Mouse (Mus musculus): ENCODE data around the gene Hfe2. TPM values are rescaled to one million over a fixed set of nuclear protein-coding genes. Genes with fewer than 3 reads are reported as not detected.
"Not testable (repeated sequence)": the region's sequence is repeated elsewhere in the genome, so short reads cannot be mapped to it uniquely, and the experiment has no call there.

Hfe2 gene
- total and polyA plus RNA-seq, 3 experiments = 0.11 to 0.23 TPM; not detected in 1

- not testable (repeated sequence) for DNase-seq
Measured at GRCm38 (mm10) chr3:96496620-96497275, 28.2 kb upstream of the Hfe2 start.

- peak; percentile 87 for DNase-seq
Measured at GRCm38 (mm10) chr3:96497451-96498028, 27.4 kb upstream of the Hfe2 start.

DNA sequence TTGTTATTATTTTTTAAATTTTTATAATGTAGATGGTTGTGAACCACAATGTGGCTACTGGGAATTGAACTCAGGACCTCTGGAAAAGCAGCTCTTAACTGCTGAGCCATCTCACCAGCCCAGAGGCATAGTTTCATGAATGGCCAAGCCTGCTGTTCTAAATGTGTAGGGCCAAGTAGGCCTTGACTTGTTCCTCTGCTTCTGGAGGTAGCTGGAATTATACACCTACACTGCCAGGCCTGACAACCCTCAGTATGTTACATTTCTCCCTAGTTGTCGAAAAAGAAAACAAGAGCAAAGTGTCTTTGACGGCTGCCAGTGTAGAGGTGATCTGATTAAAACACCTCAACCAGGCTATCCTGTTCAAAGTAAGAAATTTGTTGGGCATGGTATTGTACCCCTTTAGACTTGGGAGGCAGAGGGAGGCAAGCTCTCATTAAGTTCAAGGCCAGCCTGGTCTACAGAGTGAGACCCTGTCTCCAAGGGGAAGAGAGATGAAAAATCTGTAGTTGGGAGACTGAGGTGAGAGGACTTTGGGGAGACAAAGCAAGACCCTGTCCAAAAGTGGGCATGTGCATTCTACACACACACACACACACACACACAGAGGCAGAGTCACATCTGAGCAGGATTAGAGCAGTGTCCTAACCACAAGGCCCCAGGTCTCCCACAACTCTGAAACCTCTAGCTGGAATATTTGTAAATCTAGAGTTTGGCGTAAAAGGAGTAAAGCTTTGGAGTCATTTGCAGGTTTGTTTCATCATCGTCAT is 26.3 kb upstream of the Hfe2 start:
- no peak for DNase-seq

GRCm38 (mm10) chr3:96499481-96500288 is 25.3 kb upstream of the Hfe2 start:
- peak; percentile 85 for DNase-seq

DNA sequence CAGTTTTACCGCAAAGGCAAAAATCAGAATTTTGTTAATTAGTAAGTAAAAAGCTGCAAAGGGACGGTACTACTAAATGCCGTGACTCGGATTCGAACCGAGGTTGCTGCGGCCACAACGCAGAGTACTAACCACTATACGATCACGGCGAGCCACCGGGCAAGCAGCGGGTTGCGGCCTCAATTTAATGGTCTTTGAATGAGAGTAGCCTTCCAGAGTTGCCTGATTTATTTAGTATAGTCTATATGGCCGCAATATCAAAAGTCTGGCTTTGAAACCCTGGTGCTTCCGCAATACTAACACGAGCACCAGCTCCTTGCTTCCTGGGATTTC is 24.7 kb upstream of the Hfe2 start:
- peak; percentile 95 for DNase-seq

GRCm38 (mm10) chr3:96500691-96501265 is 24.2 kb upstream of the Hfe2 start:
- DNase-seq = peak; percentile 90

GRCm38 (mm10) chr3:96501391-96502115 is 23.4 kb upstream of the Hfe2 start:
- peak; percentile 86 for DNase-seq

DNA sequence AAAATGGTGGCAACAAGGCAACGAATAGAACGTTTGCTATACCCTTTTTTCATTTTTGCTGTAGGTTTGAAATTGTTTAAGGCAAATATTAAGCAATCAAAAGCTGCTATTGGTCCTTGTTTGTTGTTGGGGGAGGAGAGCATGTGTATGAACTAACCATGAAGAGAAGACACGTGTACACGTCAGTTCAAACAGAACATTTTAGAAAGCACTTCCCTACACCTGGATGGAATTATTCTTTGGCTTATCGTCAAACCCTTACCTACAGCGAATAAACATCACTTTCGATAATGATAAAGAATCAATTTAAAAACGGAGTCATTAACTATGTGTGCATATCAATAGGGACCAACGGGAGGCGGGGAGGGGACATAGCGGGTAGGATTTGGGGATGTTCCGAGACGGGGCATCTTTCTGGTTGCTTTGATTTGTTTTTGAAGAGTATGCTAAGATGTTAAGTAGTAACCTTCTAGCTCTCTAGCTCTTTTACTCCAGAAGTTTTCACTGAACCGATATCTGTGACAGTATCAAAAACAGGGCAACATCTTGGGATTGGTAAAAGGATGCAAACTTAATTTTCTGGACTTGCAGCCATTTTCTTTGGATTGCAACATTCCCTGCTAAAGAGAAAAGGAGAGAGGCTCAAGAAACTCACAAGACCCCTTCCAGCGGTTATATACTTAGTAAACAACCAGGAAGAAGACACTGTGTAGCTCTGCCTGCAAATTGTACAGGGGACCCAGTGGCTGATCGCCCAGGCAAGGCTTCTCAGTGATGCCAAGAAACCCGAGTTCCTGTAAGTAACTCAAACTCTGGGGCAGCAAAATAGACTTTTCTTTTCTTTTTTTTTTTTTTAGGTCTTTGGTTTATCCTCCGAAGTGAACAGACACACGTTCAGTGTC is 22.5 kb upstream of the Hfe2 start:
- DNase-seq = no peak

- DNase-seq = peak; percentile 76
Measured at GRCm38 (mm10) chr3:96503083-96503450, 21.9 kb upstream of the Hfe2 start.

- no peak for DNase-seq
Measured at GRCm38 (mm10) chr3:96503946-96504345, 21.0 kb upstream of the Hfe2 start.

DNA sequence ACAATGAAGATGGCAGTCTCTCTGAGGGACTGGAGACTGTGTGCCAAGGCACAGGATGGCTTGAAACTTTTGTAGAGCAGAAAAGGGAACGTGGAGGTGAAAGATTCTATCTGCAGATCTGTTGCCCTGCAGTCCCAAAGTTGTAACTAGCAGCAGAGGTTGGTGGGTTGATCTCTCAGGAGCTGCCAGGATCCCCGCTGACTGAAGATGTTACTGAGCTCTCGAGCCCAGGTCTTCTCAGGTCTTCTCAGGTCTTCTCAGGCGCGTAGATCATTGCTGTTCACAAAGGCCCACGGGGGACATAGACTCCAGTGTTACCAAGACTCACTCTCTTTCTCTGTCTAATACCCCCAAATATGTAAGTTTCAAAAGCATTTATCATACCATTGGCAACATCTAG is 20.0 kb upstream of the Hfe2 start:
- DNase-seq = no peak

GRCm38 (mm10) chr3:96506396-96507047 is 18.4 kb upstream of the Hfe2 start:
- DNase-seq = no peak

DNA sequence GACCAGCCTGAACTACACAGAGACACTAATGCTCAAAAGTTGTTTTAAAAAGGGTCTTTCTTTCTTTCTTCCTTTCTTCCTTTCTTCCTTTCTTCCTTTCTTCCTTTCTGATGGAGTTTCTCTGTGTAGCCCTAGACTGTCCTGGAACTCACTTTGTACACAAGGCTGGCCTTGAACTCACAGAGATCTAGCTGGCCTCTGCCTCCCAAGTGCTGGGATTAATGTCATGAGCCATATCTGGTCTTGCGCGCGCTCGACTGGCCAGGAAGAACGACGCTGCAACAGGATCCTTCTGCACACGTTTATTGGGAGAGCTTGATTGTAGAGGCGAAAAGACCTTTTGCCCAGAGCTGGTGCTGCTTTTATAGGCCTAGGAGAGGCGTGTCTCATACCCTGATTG is 17.0 kb upstream of the Hfe2 start:
- DNase-seq = not testable (repeated sequence)

GRCm38 (mm10) chr3:96520171-96520570 is 4.8 kb upstream of the Hfe2 start:
- DNase-seq = no peak

DNA sequence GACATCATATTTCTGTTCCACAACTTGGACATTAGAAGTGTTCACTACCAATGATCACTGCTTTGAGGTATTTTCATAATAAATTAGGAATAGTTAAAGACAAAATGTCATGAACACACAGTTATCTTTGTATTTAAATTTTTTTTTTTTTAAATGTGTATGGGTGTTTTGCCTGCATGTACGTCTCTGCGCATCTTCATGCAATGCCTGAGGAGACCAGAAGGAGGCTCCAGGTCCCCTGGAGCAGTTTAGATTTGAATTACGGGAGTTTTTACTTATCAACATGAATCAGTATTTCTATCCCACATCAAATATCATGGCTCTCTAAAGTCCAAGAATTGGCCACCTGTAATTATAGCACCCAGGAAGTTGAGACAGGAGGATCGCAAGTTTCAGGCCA is 2.8 kb upstream of the Hfe2 start:
- DNase-seq = peak; percentile 24

- DNase-seq = no peak
Measured at GRCm38 (mm10) chr3:96524028-96524810, 753 bp upstream of the Hfe2 start.

- no peak for DNase-seq
Measured at GRCm38 (mm10) chr3:96526013-96526762, 1.2 kb downstream of the Hfe2 start.

DNA sequence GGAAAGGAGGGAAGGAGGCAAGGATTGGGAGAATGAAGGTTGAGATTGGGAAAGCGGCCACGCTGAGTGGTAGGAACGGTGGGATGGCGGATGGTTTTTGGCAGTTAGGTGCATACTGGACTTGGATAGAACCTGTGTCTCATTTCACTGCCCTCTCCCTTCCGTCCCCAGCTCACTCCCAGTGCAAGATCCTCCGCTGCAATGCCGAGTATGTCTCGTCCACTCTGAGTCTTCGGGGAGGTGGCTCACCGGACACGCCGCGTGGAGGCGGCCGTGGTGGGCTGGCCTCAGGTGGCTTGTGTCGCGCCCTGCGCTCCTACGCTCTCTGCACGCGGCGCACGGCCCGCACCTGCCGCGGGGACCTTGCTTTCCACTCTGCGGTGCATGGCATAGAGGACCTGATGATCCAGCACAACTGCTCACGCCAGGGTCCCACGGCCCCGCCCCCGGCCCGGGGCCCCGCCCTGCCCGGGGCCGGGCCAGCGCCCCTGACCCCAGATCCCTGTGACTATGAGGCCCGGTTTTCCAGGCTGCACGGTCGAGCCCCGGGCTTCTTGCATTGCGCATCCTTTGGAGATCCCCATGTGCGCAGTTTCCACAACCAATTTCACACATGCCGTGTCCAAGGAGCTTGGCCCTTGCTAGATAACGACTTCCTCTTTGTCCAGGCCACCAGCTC is 2.0 kb downstream of the Hfe2 start:
- DNase-seq = no peak

Data from adrenal gland, adult 2 months (tissue).